Mouse (Mus musculus): ENCODE results near the gene Aym1.

The Aym1 gene

GRCm38 (mm10) chr5:113357186-113357585 lies at the start of gene Aym1:
Aym1 (plus strand) TSS chr5:113357294.
- in situ Hi-C loops (cut with MboI, MseI) = no loop called here

- in situ Hi-C loops (cut with MboI, MseI) = no loop called here
Measured at GRCm38 (mm10) chr5:113309491-113310376, 47.4 kb upstream of the Aym1 start.

GRCm38 (mm10) chr5:113310377-113311003 lies 46.6 kb upstream of the Aym1 start, which contains the start of gene Sgsm1:
Sgsm1 (minus strand) TSS chr5:113310786.
- in situ Hi-C loops (cut with MboI, MseI) = no loop called here

- in situ Hi-C loops (cut with MboI, MseI) = no loop called here
Measured at GRCm38 (mm10) chr5:113313998-113314397, 43.1 kb upstream of the Aym1 start.

- in situ Hi-C loops (cut with MboI, MseI) = no loop called here
Measured at GRCm38 (mm10) chr5:113323784-113324638, 33.1 kb upstream of the Aym1 start.

- in situ Hi-C loops (cut with MboI, MseI) = no loop called here
Measured at GRCm38 (mm10) chr5:113329463-113329862, 27.6 kb upstream of the Aym1 start.

- in situ Hi-C loops (cut with MboI, MseI) = no loop called here
Measured at GRCm38 (mm10) chr5:113330202-113330601, 26.9 kb upstream of the Aym1 start.

- in situ Hi-C loops (cut with MboI, MseI) = no loop called here
Measured at GRCm38 (mm10) chr5:113332239-113332638, 24.9 kb upstream of the Aym1 start.

- in situ Hi-C loops (cut with MboI, MseI) = no loop called here
Measured at GRCm38 (mm10) chr5:113332899-113333298, 24.2 kb upstream of the Aym1 start.

GRCm38 (mm10) chr5:113334621-113335530 lies 22.2 kb upstream of the Aym1 start:
- in situ Hi-C loops (cut with MboI, MseI) = no loop called here

- in situ Hi-C loops (cut with MboI, MseI) = no loop called here
Measured at GRCm38 (mm10) chr5:113335732-113336131, 21.4 kb upstream of the Aym1 start.

- in situ Hi-C loops (cut with MboI, MseI) = no loop called here
Measured at GRCm38 (mm10) chr5:113336281-113336680, 20.8 kb upstream of the Aym1 start.

GRCm38 (mm10) chr5:113344635-113345386 lies 12.3 kb upstream of the Aym1 start:
- in situ Hi-C loops (cut with MboI, MseI) = loop anchor here (10.0 kb wide), 1 partner anchor 1510 kb away; the partner anchor contains the start of genes 4930519G04Rik and Gm9936

GRCm38 (mm10) chr5:113345781-113346180 lies 11.3 kb upstream of the Aym1 start:
- in situ Hi-C loops (cut with MboI, MseI) = loop anchor here (10.0 kb wide), 1 partner anchor 1509 kb away; the partner anchor contains the start of genes 4930519G04Rik and Gm9936

GRCm38 (mm10) chr5:113346651-113347050 lies 10.4 kb upstream of the Aym1 start:
- in situ Hi-C loops (cut with MboI, MseI) = loop anchor here (10.0 kb wide), 1 partner anchor 1508 kb away; the partner anchor contains the start of genes 4930519G04Rik and Gm9936

- in situ Hi-C loops (cut with MboI, MseI) = loop anchor here (10.0 kb wide), 1 partner anchor 1507 kb away; the partner anchor contains the start of genes 4930519G04Rik and Gm9936
Measured at GRCm38 (mm10) chr5:113347593-113347992, 9.5 kb upstream of the Aym1 start.

- in situ Hi-C loops (cut with MboI, MseI) = loop anchor here (10.0 kb wide), 1 partner anchor 1506 kb away; the partner anchor contains the start of genes 4930519G04Rik and Gm9936
Measured at GRCm38 (mm10) chr5:113348597-113348996, 8.5 kb upstream of the Aym1 start.

- in situ Hi-C loops (cut with MboI, MseI) = loop anchor here (10.0 kb wide), 1 partner anchor 1506 kb away; the partner anchor contains the start of genes 4930519G04Rik and Gm9936
Measured at GRCm38 (mm10) chr5:113349226-113349625, 7.9 kb upstream of the Aym1 start.

- in situ Hi-C loops (cut with MboI, MseI) = loop anchor here (10.0 kb wide), 1 partner anchor 1505 kb away; the partner anchor contains the start of genes 4930519G04Rik and Gm9936
Measured at GRCm38 (mm10) chr5:113349810-113350209, 7.3 kb upstream of the Aym1 start.
